Mouse (Mus musculus) 416B (cell line): ENCODE measurements at regions not wholly inside any gene's neighbourhood (a gene's known extent, or its start where the extent isn't known, plus 50 kb on each side); places are given as distances from the start of the nearest gene placed in this dataset.
A peak's percentile ranks its signal among the peaks of the same experiment; 100 is the strongest.

ENCODE experiments used
- DNase-seq: peaks from one replicate; pipeline ENCODE4 v3.0.0; 2011; ENCODE audit warnings: low read depth

GRCm38 (mm10) chrX:169554359-169554758 lies 130.6 kb upstream of the Mid1 start:
- DNase-seq = no peak

GRCm38 (mm10) chrX:169552851-169553250 lies 132.1 kb upstream of the Mid1 start:
- no peak for DNase-seq

- no peak for DNase-seq
Observed at GRCm38 (mm10) chrX:169544037-169544436, 141.0 kb upstream of the Mid1 start.

- DNase-seq = peak; percentile 14
Observed at GRCm38 (mm10) chrX:169508229-169508628, 176.8 kb upstream of the Mid1 start.

GRCm38 (mm10) chrX:169493577-169493976 lies 173.4 kb upstream of the Hccs start:
- DNase-seq = no peak

GRCm38 (mm10) chrX:169473518-169473917 lies 153.3 kb upstream of the Hccs start:
- DNase-seq = no peak

- no peak for DNase-seq
Observed at GRCm38 (mm10) chrX:169470715-169471114, 150.5 kb upstream of the Hccs start.

- no peak for DNase-seq
Observed at GRCm38 (mm10) chrX:169450159-169450558, 130.0 kb upstream of the Hccs start.

- DNase-seq = no peak
Observed at GRCm38 (mm10) chrX:169439546-169439945, 119.4 kb upstream of the Hccs start.

- peak; percentile 11 for DNase-seq
Observed at GRCm38 (mm10) chrX:169438626-169439025, 118.5 kb upstream of the Hccs start.

GRCm38 (mm10) chrX:169433903-169434302 lies 113.7 kb upstream of the Hccs start:
- peak; percentile 6 for DNase-seq

GRCm38 (mm10) chrX:169396825-169397224 lies 76.7 kb upstream of the Hccs start:
- no peak for DNase-seq

GRCm38 (mm10) chrX:169386640-169387039 lies 66.5 kb upstream of the Hccs start:
- DNase-seq = no peak
